Mouse (Mus musculus) hindbrain, embryonic 14.5 days (tissue): ENCODE results near the gene Pde4a. TPM values are rescaled to one million over a fixed set of nuclear protein-coding genes. Genes with fewer than 3 reads are reported as not detected.
"Not testable (repeated sequence)": the region's sequence is repeated elsewhere in the genome, so short reads cannot be mapped to it uniquely, and the experiment has no call there.

ENCODE experiments used
- ATAC-seq: fragments of 200-750 bp; cut with Nextera tagmentation; 2 replicates; pipeline ENCODE4 v1.8.0; 2017; ENCODE audit warnings: moderate number of reproducible peaks, mild to moderate bottlenecking, moderate TSS enrichment, moderate library complexity; ENCODE audit not compliant: low FRiP score
- DNase-seq: peaks from one replicate; pipeline ENCODE4 v3.0.0-alpha.2; 2015; ENCODE audit warnings: low spot score
- H3K27ac ChIP-seq: fragments of 300-500 bp; sonication (generic); 2 replicates; pipeline ENCODE4 v1.5.1; 2014; ENCODE audit warnings: mild to moderate bottlenecking, moderate library complexity
- H3K27me3 ChIP-seq: fragments of 300-500 bp; sonication (generic); 2 replicates; pipeline ENCODE4 v1.6.1; 2014; ENCODE audit warnings: mild to moderate bottlenecking, low read length, mixed read lengths; ENCODE audit not compliant: control insufficient read depth, insufficient read depth
- H3K36me3 ChIP-seq: fragments of 300-500 bp; sonication (generic); replicated peaks from 2 replicates; pipeline ENCODE4 v1.6.1; 2014; ENCODE audit not compliant: control insufficient read depth, insufficient read depth
- H3K4me1 ChIP-seq: fragments of 300-500 bp; sonication (generic); replicated peaks from 2 replicates; pipeline ENCODE4 v1.6.1; 2014; ENCODE audit warnings: antibody characterized with exemption, low read length, mixed read lengths; ENCODE audit not compliant: control insufficient read depth, insufficient read depth
- H3K4me2 ChIP-seq: fragments of 300-500 bp; sonication (generic); replicated peaks from 2 replicates; pipeline ENCODE4 v1.6.1; 2014; ENCODE audit warnings: mild to moderate bottlenecking, moderate library complexity
- H3K4me3 ChIP-seq: fragments of 300-500 bp; sonication (generic); replicated peaks from 2 replicates; pipeline ENCODE4 v1.5.1; 2014; ENCODE audit warnings: mild to moderate bottlenecking, low read length
- H3K9ac ChIP-seq: fragments of 300-500 bp; sonication (generic); 2 replicates; pipeline ENCODE4 v1.6.1; 2014
- H3K9me3 ChIP-seq: fragments of 300-500 bp; sonication (generic); 2 replicates; pipeline ENCODE4 v1.6.1; 2016; ENCODE audit warnings: low read length; ENCODE audit not compliant: control insufficient read depth
- WGBS: fragments of 180-500 bp; shearing (Covaris S2); extraction: QIAGEN DNeasy Blood & Tissue Kit; methylation state at CpG from one replicate; pipeline ENCODE4 v1.1.7; 2014; 5-methylcytosine and 5-hydroxymethylcytosine counted together
- polyA plus RNA-seq: library from polyadenylated mRNA; unstranded; fragments of >200 nt; fragmentation: Nextera tagmentation; extraction: Ambion mirVana; gene quantifications from 2 replicates; pipeline ENCODE4 v1.2.1, GENCODE M21; 2014

The Pde4a gene
- polyA plus RNA-seq, 1 experiment from 2014 or later = 28.8 TPM

- Histone ChIP-seq H3K9me3 (no peaks in the 10 kb centered on the region), H3K36me3 (no peaks in the 10 kb centered on the region), H3K27ac (no peak overlapping the region), H3K4me2 (no peak overlapping the region), H3K27me3 (peaks cover 16% of the 10 kb centered on the region), H3K4me3 (no peak overlapping the region), H3K9ac (no peak overlapping the region), H3K4me1 (no peaks in the 10 kb centered on the region)
- no peak for ATAC-seq
- DNase-seq = no peak
Observed at GRCm38 (mm10) chr9:21254690-21255089, 89.2 kb downstream of the Pde4a start.

DNA sequence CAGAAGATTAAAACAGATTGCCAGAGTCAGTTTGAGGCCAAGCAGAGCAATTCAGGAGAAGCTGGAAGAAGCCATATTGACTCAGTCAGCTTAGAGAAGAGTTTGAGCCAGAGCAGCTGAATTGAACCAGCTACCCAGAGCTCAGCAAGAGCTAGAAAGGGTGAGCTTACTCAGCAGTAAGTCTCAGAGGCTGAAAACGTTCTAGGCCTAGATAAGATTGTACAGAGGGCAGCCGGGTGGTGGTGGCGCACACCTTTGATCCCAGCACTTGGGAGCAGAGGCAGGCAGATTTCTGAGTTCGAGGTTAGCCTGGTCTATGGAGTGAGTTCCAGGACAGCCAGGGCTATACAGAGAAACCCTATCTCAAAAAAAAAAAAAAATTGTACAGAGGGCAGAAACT, 90.8 kb downstream of the Pde4a start:
- H3K4me1 ChIP-seq, H3K27ac ChIP-seq, H3K27me3 ChIP-seq, DNase-seq, H3K36me3 ChIP-seq, H3K4me2 ChIP-seq, ATAC-seq, H3K4me3 ChIP-seq, H3K9me3 ChIP-seq, H3K9ac ChIP-seq: not testable (repeated sequence)
- 81% methylated on average over 4 of the region's 4 CpGs for WGBS

GRCm38 (mm10) chr9:21260491-21261040, 95.1 kb downstream of the Pde4a start:
- Histone ChIP-seq H3K4me1 (0 out of 2 replicates have a peak, but pooled peaks cover 3% of the 10 kb centered on the region), H3K27ac (no peak overlapping the region), H3K9me3 (no peaks in the 10 kb centered on the region), H3K36me3 (no peaks in the 10 kb centered on the region), H3K9ac (no peak overlapping the region), H3K4me3 (no peak overlapping the region), H3K27me3 (no peaks in the 10 kb centered on the region), H3K4me2 (no peak overlapping the region)
- WGBS = 79% methylated on average over 6 of the region's 6 CpGs
- ATAC-seq (no peak), DNase-seq (no peak)

- Histone ChIP-seq H3K27me3 (no peaks in the 10 kb centered on the region), H3K9me3 (no peaks in the 10 kb centered on the region), H3K4me1 (peaks cover 14% of the 10 kb centered on the region), H3K36me3 (no peaks in the 10 kb centered on the region), H3K4me2 (no peak overlapping the region), H3K4me3 (no peak overlapping the region), H3K27ac (no peak overlapping the region), H3K9ac (no peak overlapping the region)
- WGBS = 54% methylated on average over 2 of the region's 2 CpGs
- ATAC-seq (no peak), DNase-seq (no peak)
Observed at GRCm38 (mm10) chr9:21261831-21262230, 96.3 kb downstream of the Pde4a start.

Other genes with a start within 250 kb of the Pde4a start
- gene Dnmt1, start 205.8 kb upstream of the Pde4a start, polyA plus RNA-seq = 37.8 and 41.1 TPM in 2 replicates
- 8.6 and 8.8 TPM in 2 replicates for gene S1pr2, start 188.9 kb upstream of the Pde4a start, polyA plus RNA-seq
- 97.3 and 102 TPM in 2 replicates for gene Mrpl4, start 163.0 kb upstream of the Pde4a start, polyA plus RNA-seq
- gene Icam1, start 149.7 kb upstream of the Pde4a start, polyA plus RNA-seq = 3.6 and 3.8 TPM in 2 replicates
- 0.31 TPM in 1 of 2 replicates, not detected in the other for gene Icam4, start 136.3 kb upstream of the Pde4a start, polyA plus RNA-seq
- gene Icam5, start 133.6 kb upstream of the Pde4a start, polyA plus RNA-seq = 1.6 and 1.9 TPM in 2 replicates
- 1.0 and 2.0 TPM in 2 replicates for gene Zglp1, start 98.6 kb upstream of the Pde4a start, polyA plus RNA-seq
- 1.2 and 2.4 TPM in 2 replicates for gene Gm49373, start 92.6 kb upstream of the Pde4a start, polyA plus RNA-seq
- 67.0 and 72.0 TPM in 2 replicates for gene Fdx1l, start 92.1 kb upstream of the Pde4a start, polyA plus RNA-seq
- 0.95 and 1.6 TPM in 2 replicates for gene Gm38431, start 73.7 kb upstream of the Pde4a start, polyA plus RNA-seq
- gene Raver1, start 73.7 kb upstream of the Pde4a start, polyA plus RNA-seq = 35.2 and 37.6 TPM in 2 replicates
- 7.3 and 8.4 TPM in 2 replicates for gene Tyk2, start 34.5 kb upstream of the Pde4a start, polyA plus RNA-seq
- 192 and 215 TPM in 2 replicates for gene Cdc37, start 15.7 kb upstream of the Pde4a start, polyA plus RNA-seq
- 39.3 and 43.6 TPM in 2 replicates for gene Keap1, start 73.6 kb downstream of the Pde4a start, polyA plus RNA-seq
- gene S1pr5, start 82.7 kb downstream of the Pde4a start, polyA plus RNA-seq = 3.9 and 4.1 TPM in 2 replicates
- 38.1 and 46.9 TPM in 2 replicates for gene Atg4d, start 99.6 kb downstream of the Pde4a start, polyA plus RNA-seq
- gene Kri1, start 122.3 kb downstream of the Pde4a start, polyA plus RNA-seq = 11.2 and 15.6 TPM in 2 replicates
- 107 and 112 TPM in 2 replicates for gene Cdkn2d, start 125.7 kb downstream of the Pde4a start, polyA plus RNA-seq
- gene Ap1m2, start 146.6 kb downstream of the Pde4a start, polyA plus RNA-seq = 1.8 and 2.2 TPM in 2 replicates
- gene Slc44a2, start 155.0 kb downstream of the Pde4a start, polyA plus RNA-seq = 58.4 and 62.3 TPM in 2 replicates
- 188 and 201 TPM in 2 replicates for gene Ilf3, start 202.2 kb downstream of the Pde4a start, polyA plus RNA-seq
- gene Qtrt1, start 246.1 kb downstream of the Pde4a start, polyA plus RNA-seq = 39.3 and 39.7 TPM in 2 replicates